ENCODE assay signal across 8 mouse cellular contexts in the genomic region with DNA sequence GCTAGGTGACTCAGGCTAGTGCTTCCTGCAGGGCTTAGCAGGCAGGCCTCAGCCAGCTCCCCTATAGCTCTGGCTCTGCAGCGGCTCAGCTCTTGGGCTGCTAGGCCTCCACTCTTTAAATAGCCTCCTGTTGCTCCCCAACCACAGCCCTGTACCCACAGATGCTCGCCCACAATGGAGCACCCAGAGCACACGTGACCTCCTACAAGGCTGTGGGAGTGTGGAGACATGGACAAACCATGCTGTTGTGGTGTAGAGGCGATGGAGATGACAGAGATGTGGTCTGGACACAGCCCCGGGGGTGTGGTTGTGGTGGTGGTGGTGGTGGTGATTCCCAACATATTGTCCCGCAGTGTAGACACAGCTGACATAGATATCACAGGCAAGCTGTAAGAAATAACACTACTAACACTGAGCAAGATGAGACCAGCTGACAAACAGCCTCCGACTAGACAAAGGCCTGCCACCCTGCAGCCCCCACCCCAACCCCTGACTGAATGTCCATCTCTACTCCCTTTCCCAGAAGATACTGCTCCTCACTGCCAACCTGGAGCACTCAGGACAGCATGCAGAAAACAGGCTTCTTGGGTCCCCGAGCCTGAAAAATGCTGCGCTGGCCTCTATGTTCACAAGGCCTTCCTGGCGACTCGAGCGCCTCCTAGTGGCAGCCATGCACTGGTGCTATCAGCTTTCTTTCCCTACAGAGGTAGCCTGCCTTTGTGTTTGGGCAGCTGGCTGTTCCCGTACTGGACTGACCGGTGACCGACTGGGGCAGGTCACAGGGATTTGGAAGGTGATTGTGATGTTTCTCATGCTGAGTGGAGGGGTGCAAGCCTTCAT. TPM values are rescaled to one million over a fixed set of nuclear protein-coding genes. Genes with fewer than 3 reads are reported as not detected.
DNase-seq lines count a peak whose midpoint lies in the region; ATAC-seq lines count a peak whose summit lies in the region.

No protein-coding gene starts in this region.

- DNase-seq in liver = peak; percentile 72
- peak; percentile 61 for DNase-seq in cerebellum, adult 8-10 months
- DNase-seq in forelimb bud, embryonic 11.5 days (ENCODE audit: low read depth, low spot score) = peak; percentile 84
- DNase-seq in kidney, adult 18-20 months = peak; percentile 40
- peak; percentile 30 for DNase-seq in liver, embryonic 13.5 days
- DNase-seq in testis, postnatal 14 days (ENCODE audit: low spot score) = peak; percentile 48

- no peaks in the 10 kb centered on the region for H3K9me3 ChIP-seq in liver, embryonic 12.5 days (replicated peaks)
- H3K9me3 ChIP-seq in liver, embryonic 13.5 days (replicated peaks) = no peaks in the 10 kb centered on the region
- H3K9me3 ChIP-seq in neural tube, embryonic 14.5 days (ENCODE audit: control insufficient read depth, low read length) = no peaks in the 10 kb centered on the region

- no peak overlapping the region for H3K4me3 ChIP-seq in liver, embryonic 12.5 days
- no peak overlapping the region for H3K4me3 ChIP-seq in liver, embryonic 13.5 days (replicated peaks)
- no peak overlapping the region for H3K4me3 ChIP-seq in neural tube, embryonic 14.5 days (ENCODE audit: low read depth, low read length)

- WGBS in liver, embryonic 12.5 days (ENCODE audit: insufficient replicate concordance) = 38% methylated on average over 15 of the region's 15 CpGs
- WGBS in liver, embryonic 13.5 days (ENCODE audit: insufficient replicate concordance) = 36% methylated on average over 15 of the region's 15 CpGs
- 45% methylated on average over 15 of the region's 15 CpGs for WGBS in neural tube, embryonic 14.5 days

- H3K4me2 ChIP-seq in liver, embryonic 12.5 days = no peak overlapping the region
- H3K4me2 ChIP-seq in liver, embryonic 13.5 days = no peak overlapping the region
- no peak overlapping the region for H3K4me2 ChIP-seq in neural tube, embryonic 14.5 days (ENCODE audit: low read depth, low read length)

- H3K9ac ChIP-seq in liver, embryonic 12.5 days = no peak overlapping the region
- no peak overlapping the region for H3K9ac ChIP-seq in liver, embryonic 13.5 days
- no peak overlapping the region for H3K9ac ChIP-seq in neural tube, embryonic 14.5 days (replicated peaks; ENCODE audit: low read depth, low read length)

- ATAC-seq in liver, embryonic 12.5 days = no peak
- ATAC-seq in liver, embryonic 13.5 days (ENCODE audit: low read depth) = no peak
- ATAC-seq in neural tube, embryonic 14.5 days (ENCODE audit: low read depth) = peak; percentile 28; the same call in 1 of the 2 replicates

- no peak overlapping the region for H3K27ac ChIP-seq in liver, embryonic 12.5 days
- no peak overlapping the region for H3K27ac ChIP-seq in liver, embryonic 13.5 days
- H3K27ac ChIP-seq in neural tube, embryonic 14.5 days (ENCODE audit: low read depth, low read length) = no peak overlapping the region; the same call in 1 of the 2 replicates

- no peaks in the 10 kb centered on the region for H3K36me3 ChIP-seq in liver, embryonic 12.5 days
- H3K36me3 ChIP-seq in liver, embryonic 13.5 days = no peaks in the 10 kb centered on the region
- H3K36me3 ChIP-seq in neural tube, embryonic 14.5 days (ENCODE audit: control insufficient read depth, insufficient read depth, low read length) = no peaks in the 10 kb centered on the region

- no peaks in the 10 kb centered on the region for H3K4me1 ChIP-seq in liver, embryonic 12.5 days
- H3K4me1 ChIP-seq in liver, embryonic 13.5 days (replicated peaks) = no peaks in the 10 kb centered on the region
- no peaks in the 10 kb centered on the region for H3K4me1 ChIP-seq in neural tube, embryonic 14.5 days (ENCODE audit: control insufficient read depth, insufficient read depth, low read length)

- no peaks in the 10 kb centered on the region; the same call in none of the 2 replicates for H3K27me3 ChIP-seq in liver, embryonic 12.5 days (replicated peaks)
- H3K27me3 ChIP-seq in liver, embryonic 13.5 days = peaks cover 3% of the 10 kb centered on the region
- no peaks in the 10 kb centered on the region for H3K27me3 ChIP-seq in neural tube, embryonic 14.5 days (ENCODE audit: control insufficient read depth, insufficient read depth, low read length)

RNA-seq across cellular contexts. Expression of gene Prdm11, which starts 30.0 kb away (rescaled TPM):
- 8.0 and 9.2 TPM in 2 replicates for polyA plus RNA-seq in liver, embryonic 12.5 days (2016; fragmentation: Nextera tagmentation; extraction: Ambion mirVana)
- polyA plus RNA-seq in liver, embryonic 13.5 days (2015; fragmentation: Nextera tagmentation; extraction: Ambion mirVana) = 3.7 and 4.2 TPM in 2 replicates
- polyA plus RNA-seq in neural tube, embryonic 14.5 days (2014; fragmentation: Nextera tagmentation; extraction: Ambion mirVana) = 1.8 TPM in 2 replicates

Comparison
In these comparisons a context has a peak if more than half of its experiments do, and no peak if none do; other contexts are left out.
1. DNase-seq: peak in every context shown above with its lines; median percentile 84 in forelimb bud, embryonic 11.5 days; 72 in liver; 61 in cerebellum, adult 8-10 months; 48 in testis, postnatal 14 days; 40 in kidney, adult 18-20 months; 30 in liver, embryonic 13.5 days.